Mouse (Mus musculus) small intestine, adult 2 months (tissue): ENCODE measurements around the gene Tns4.

ENCODE experiments used
- CTCF ChIP-seq: fragments of 200-500 bp; IDR thresholded peaks from 2 replicates; pipeline ENCODE4 v1.5.1; 2012; ENCODE audit warnings: low read depth, mild to moderate bottlenecking, control low read depth, inconsistent platforms, low read length, moderate library complexity, mixed read lengths; ENCODE audit not compliant: insufficient replicate concordance, insufficient read length; ENCODE audit errors: extremely low read depth
- POLR2A ChIP-seq: fragments of 200-500 bp; IDR thresholded peaks from 2 replicates; pipeline ENCODE4 v1.6.1; 2012; ENCODE audit warnings: low read depth, mild to moderate bottlenecking, control low read depth, inconsistent platforms, low read length, moderate library complexity

GRCm38 (mm10) chr11:99133285-99133897 is 44.3 kb upstream of the Tns4 start:
- no peak for TF ChIP-seq CTCF
- no peak for TF ChIP-seq POLR2A
